Mouse (Mus musculus) layer of hippocampus, postnatal 36 days (tissue): Measurements from ENCODE around the gene Caskin2. TPM values are rescaled to one million over a fixed set of nuclear protein-coding genes. Genes with fewer than 3 reads are reported as not detected.
A peak's percentile ranks its signal among the peaks of the same experiment; 100 is the strongest.

Experiments used
- DNase-seq, 2 experiments: peaks; one replicate each; pipeline ENCODE4 v3.0.0; 2022
- total RNA-seq, 2 experiments: library from RNA; stranded (reverse); gene quantifications; 2 replicates each; pipeline ENCODE4 v1.2.3; 2021

Caskin2 gene
- total RNA-seq, 2 experiments from 2014 or later: 19.5 to 19.6 TPM

DNA sequence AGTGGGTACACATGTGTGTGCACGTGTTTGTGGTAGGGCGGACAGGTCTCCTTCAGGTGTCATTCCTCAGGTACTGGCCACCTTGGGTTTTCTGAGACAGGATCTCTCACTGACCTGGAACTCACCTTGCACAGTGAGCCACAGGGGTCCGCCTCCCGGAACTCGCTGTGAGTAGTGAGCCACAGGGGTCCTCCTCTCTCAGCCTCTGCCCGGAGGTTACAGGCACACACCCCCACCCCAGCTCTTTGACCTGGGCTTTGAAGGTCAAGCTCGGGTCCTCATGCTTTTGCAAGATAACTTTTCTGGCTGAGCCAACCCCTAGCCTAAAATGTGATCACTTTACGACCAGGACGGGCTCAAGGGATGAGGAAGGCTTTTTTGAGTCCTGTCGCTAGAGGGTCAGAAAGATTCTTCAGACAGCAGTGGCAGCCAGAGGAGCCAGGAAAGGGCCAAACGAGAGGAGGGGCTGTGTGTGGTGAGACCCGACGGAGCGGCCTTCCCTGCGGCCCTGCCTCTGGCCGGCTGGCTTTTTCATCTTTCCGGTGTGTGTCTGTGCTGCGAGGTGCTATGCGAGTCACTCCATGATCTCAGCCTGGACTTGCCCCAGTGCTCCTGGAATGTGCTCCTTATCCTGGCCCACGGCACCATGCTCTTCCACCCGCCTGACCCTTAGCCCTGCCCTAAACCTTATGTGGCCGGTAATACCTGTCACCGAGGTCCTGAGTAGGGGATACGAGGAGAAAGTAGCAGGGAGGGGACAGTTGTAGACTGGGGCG, 17.3 kb upstream of the Caskin2 start:
- no peak for DNase-seq

GRCm38 (mm10) chr11:115829036-115829435, 15.6 kb upstream of the Caskin2 start:
- DNase-seq: no peak

- no peak for DNase-seq
These were observed 14.2 kb upstream of the Caskin2 start for GRCm38 (mm10) chr11:115827624-115828023.

- DNase-seq: no peak
These were observed 13.0 kb upstream of the Caskin2 start for GRCm38 (mm10) chr11:115826487-115826886.

- no peak for DNase-seq
These were observed 11.4 kb upstream of the Caskin2 start for GRCm38 (mm10) chr11:115824813-115825212.

DNA sequence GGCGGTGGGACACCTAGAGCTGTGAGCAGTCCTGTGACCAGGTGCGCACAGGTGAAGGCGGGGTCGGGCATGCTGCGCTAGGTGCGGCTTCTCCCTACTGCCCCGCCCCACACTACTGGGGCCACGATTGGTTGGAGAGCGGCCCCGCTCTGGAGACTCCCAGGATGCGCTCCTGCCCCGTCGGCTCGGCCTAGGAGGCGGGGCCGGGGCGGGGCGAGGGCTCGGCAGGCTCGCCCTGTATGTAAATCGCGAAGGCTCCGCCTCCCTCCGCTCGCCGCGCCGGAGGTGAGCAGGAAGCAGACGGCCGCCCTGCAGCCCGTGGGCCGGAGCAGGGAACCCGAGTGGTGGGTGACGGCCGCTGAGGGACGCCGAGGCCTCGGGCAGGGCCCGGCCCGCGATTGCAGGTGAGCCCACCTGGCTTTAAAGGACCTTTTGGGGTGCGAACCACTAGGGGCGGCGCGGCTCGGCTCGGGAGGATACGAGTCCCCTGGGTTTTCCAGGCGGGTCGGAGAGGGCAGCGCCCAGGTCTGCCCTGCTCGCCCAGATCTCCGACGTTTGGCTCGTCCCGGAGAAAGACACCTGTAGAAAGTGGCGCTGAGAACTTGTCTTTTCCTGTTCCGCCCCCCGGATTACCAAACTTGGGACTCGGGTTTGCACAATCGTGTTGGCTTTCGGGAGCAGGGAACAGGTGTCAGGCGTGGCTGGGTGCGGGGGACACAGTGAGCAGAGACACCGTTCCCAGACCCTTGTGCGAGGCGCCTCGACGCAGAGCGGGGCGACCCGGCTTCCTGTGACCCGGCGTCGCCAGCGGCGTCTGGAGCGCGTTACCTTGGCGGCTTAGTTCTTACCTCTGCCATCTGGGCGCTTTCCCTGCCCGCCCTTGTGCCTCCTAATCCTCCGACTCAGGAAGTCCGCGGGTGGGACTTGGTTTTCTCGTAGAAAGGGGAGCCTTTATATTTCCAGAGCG, 10.6 kb upstream of the Caskin2 start, which contains the start of gene Llgl2:
Gene Llgl2 (plus strand): TSS at position 276 of the 967 bp plus-strand sequence.
- peak; percentile 54 to 70 for DNase-seq

- DNase-seq: no peak
These were observed 7.6 kb upstream of the Caskin2 start for GRCm38 (mm10) chr11:115821001-115821400.

DNA sequence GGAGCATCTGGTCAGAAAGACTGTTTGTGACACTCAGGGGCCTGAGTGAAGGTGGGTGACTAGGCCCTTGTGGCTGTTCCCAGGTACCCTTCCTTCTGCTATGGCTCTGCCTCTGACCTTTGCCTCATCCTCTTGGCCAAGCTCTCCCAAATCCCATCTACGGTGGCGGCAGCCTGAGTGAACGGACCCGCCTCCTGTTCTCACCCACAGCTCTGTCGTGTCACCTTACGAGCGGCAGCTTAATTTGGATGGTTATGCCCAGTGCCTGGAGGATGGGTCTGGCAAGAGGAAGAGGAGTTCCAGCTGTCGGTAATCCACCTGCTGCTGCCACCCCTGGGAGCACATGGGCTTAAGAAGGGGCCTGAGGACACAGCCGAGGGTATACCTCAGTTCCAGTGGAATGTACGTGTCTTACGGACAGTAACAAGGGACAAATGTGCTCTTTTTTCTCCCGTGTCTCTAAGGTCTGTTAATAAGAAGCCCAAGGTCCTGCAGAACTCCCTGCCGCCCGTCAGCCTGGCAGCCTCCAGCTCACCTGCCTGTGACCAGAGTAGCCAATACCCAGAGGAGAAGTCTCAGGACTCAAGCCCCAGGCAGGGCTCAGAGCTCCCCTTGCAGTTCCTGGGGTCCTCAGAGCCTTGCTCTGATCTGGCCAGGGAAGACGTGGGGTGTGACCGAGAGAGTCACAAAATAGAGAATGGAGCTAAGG, 6.6 kb upstream of the Caskin2 start:
- no peak for DNase-seq

- DNase-seq: no peak
These were observed 3.9 kb upstream of the Caskin2 start for GRCm38 (mm10) chr11:115817331-115817730.

GRCm38 (mm10) chr11:115814605-115815450, 1.4 kb upstream of the Caskin2 start, which contains the start of gene Tsen54:
Gene Tsen54, plus strand, starts transcription at chr11:115814724.
- DNase-seq: peak; percentile 84

GRCm38 (mm10) chr11:115812533-115813420, 662 bp downstream of the Caskin2 start:
- no peak for DNase-seq

GRCm38 (mm10) chr11:115812095-115812494, 1.3 kb downstream of the Caskin2 start:
- no peak for DNase-seq

DNA sequence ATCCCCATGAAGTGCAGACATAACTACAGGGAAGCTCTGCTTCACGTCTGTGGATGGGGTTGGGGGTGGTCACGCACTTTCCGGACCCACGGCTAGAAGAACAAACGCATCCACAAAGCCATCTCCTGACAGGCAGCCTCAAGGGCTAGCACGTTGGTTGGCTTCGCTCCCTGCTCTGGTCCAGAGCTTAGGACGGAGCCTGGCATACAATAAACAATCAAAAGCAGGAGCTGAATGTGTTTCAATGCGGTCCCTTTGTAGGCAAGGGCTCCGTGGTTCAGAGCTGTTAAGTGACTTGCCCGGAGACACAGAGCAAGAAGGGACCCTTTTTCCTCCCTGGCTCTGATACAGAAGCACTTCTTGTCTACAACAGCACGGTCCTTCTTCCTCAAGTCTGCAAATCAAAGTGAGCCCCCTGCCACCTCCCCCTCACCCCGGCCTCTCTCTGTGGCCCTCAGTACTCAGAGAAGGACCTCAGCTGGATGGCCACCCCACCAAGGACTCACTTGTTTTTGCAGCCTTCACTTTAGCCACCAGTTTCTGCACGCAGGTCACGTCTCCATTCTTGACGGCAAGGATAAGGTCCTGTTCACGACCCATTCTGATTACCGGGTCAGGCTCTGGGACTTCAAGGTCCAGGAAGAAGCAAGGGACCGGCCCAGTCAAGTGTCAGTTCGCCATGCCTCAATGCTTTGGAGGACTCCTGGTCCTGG, 1.9 kb downstream of the Caskin2 start:
- peak in 1 of 2 experiments; percentile 27 for DNase-seq

- DNase-seq: peak in 1 of 2 experiments; percentile 23
These were observed 3.1 kb downstream of the Caskin2 start for GRCm38 (mm10) chr11:115810377-115810776.

DNA sequence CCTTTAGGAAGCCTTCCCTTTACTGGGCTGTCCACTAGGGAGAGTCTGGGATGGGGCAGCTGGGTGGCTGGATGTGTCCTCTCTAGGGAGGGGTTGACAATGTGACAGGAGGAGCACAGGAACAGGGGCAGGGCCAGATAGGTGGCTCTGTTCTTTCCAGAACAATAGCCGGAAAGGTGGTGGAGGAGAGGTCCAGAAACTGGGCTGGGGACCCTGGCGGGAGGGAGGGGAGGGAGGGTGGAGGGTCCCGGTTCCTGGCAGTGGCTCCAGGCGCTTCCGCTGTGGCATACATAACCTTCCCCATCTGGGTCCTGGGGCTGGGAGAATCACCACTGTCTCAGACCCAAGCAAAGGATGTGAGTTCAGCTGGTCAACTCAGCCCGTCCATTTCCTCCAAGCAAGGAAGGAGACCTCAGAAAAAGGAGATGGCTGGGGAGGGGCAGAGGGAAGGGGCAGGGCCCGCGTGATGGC, 4.1 kb downstream of the Caskin2 start:
- no peak for DNase-seq

- no peak for DNase-seq
These were observed 4.6 kb downstream of the Caskin2 start for GRCm38 (mm10) chr11:115808696-115809310.

GRCm38 (mm10) chr11:115807971-115808370, 5.5 kb downstream of the Caskin2 start:
- no peak for DNase-seq

GRCm38 (mm10) chr11:115807306-115807705, 6.1 kb downstream of the Caskin2 start:
- peak; percentile 38 to 43 for DNase-seq

DNA sequence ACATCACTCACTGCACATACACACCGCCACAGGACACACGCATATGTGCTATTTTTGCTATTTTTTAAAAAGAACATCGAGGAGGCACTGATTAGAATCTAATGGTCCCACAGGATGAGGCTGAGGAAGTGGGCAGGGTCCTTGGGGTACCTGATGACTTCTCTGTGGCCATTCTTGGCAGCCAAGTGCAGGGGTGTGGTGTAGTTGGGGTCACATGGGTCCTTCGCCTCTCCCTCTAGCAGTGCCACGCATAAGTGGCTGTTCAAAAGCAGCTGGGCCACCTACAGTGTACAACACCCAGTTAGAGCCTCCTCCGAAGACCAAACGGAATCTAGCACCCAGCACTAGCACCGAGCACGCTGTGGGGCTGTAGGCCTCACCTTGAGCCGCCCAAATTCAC, 7.3 kb downstream of the Caskin2 start:
- no peak for DNase-seq
